Mouse (Mus musculus) monocyte, adult 5-6 weeks (primary cell): ENCODE measurements around the gene Rpa3. TPM values are rescaled to one million over a fixed set of nuclear protein-coding genes. Genes with fewer than 3 reads are reported as not detected.

Source experiments
- ATAC-seq: fragments of 153-309, 156-312 bp; replicated peaks from 2 replicates; pipeline ENCODE4 v1.8.0; 2017; ENCODE audit warnings: mild to moderate bottlenecking; ENCODE audit not compliant: low TSS enrichment, insufficient number of reproducible peaks, severe bottlenecking, poor library complexity, low FRiP score
- total RNA-seq: library from RNA; stranded (forward); fragments of 200-1000, 200-491, 200-594 nt; gene quantifications from 3 replicates; pipeline ENCODE4 v1.2.3, GENCODE M21; 2017

Rpa3 gene
- total RNA-seq, 1 experiment from 2014 or later: 35.3 TPM

DNA sequence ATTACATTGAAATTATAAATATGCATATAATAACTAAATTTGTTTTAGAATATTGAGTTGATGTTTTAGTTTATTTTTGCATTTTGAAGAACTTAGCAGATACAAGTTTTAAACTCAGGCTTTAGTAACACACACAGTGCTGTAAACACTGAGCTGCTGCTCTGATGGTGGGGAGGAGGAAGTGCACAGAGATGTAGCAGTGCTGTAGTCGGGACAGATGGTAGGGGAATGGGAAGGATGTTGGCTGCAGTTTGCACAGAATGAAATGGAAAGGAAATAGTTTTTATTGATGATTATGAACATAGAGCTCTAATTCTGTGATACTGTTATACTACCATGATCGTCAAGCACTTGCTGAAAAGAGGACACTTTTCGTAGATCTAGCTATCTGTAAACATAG, 31.9 kb downstream of the Rpa3 start:
- ATAC-seq: no peak

- ATAC-seq: no peak
These were observed 48.3 kb downstream of the Rpa3 start for GRCm38 (mm10) chr6:8210661-8211060.

- no peak for ATAC-seq
These were observed 49.1 kb downstream of the Rpa3 start for GRCm38 (mm10) chr6:8209866-8210186.

GRCm38 (mm10) chr6:8209047-8209865, 49.7 kb downstream of the Rpa3 start, which contains the start of gene Mios:
Gene Mios, plus strand, starts transcription at chr6:8209222.
- peak; percentile 93 for ATAC-seq

Other genes with a start within 250 kb of the Rpa3 start
- gene Col28a1, start 66.6 kb downstream of the Rpa3 start, total RNA-seq: 0.48 TPM in 1 of 3 replicates, not detected in the others
- 16.5 to 18.9 TPM (median 17.0 TPM) in 3 replicates for gene Mios, start 50.0 kb downstream of the Rpa3 start, total RNA-seq
- gene Umad1, start 115 bp upstream of the Rpa3 start, total RNA-seq: 12.1 to 17.1 TPM (median 16.2 TPM) in 3 replicates
- gene Gm45062, start 277 bp upstream of the Rpa3 start, total RNA-seq: 11.0 to 30.2 TPM in 2 of 3 replicates, not detected in the other